Mouse (Mus musculus) midbrain, embryonic 16.5 days (tissue): ENCODE measurements around the gene Map4. TPM values are rescaled to one million over a fixed set of nuclear protein-coding genes. Genes with fewer than 3 reads are reported as not detected.

Experiments
- ATAC-seq: fragments of 200-750 bp; cut with Nextera tagmentation; 2 replicates; pipeline ENCODE4 v1.8.0; 2017; ENCODE audit warnings: moderate TSS enrichment
- H3K27ac ChIP-seq: fragments of 300-500 bp; sonication (generic); 2 replicates; pipeline ENCODE4 v1.5.1; 2014; ENCODE audit warnings: mild to moderate bottlenecking, low read length, mixed read lengths
- H3K27me3 ChIP-seq: fragments of 300-500 bp; sonication (generic); 2 replicates; pipeline ENCODE4 v1.6.1; 2014; ENCODE audit warnings: low read depth, low read length, mixed read lengths; ENCODE audit not compliant: control insufficient read depth, insufficient read depth
- H3K36me3 ChIP-seq: fragments of 300-500 bp; sonication (generic); 2 replicates; pipeline ENCODE4 v1.6.1; 2014; ENCODE audit warnings: mild to moderate bottlenecking, low read length, moderate library complexity, mixed read lengths; ENCODE audit not compliant: control insufficient read depth, insufficient read depth
- H3K4me1 ChIP-seq: fragments of 300-500 bp; sonication (generic); 2 replicates; pipeline ENCODE4 v1.6.1; 2014; ENCODE audit warnings: mild to moderate bottlenecking, low read length, mixed read lengths; ENCODE audit not compliant: control insufficient read depth, insufficient read depth
- H3K4me2 ChIP-seq: fragments of 300-500 bp; sonication (generic); 2 replicates; pipeline ENCODE4 v1.6.1; 2014; ENCODE audit warnings: mild to moderate bottlenecking, low read length, mixed read lengths
- H3K4me3 ChIP-seq: fragments of 300-500 bp; sonication (generic); 2 replicates; pipeline ENCODE4 v1.5.1; 2014; ENCODE audit warnings: low read depth, mild to moderate bottlenecking, low read length, moderate library complexity, mixed read lengths
- H3K9ac ChIP-seq: fragments of 300-500 bp; sonication (generic); 2 replicates; pipeline ENCODE4 v1.6.1; 2014; ENCODE audit warnings: low read depth, low read length, mixed read lengths
- H3K9me3 ChIP-seq: fragments of 300-500 bp; sonication (generic); replicated peaks from 2 replicates; pipeline ENCODE4 v1.6.1; 2014; ENCODE audit warnings: mild to moderate bottlenecking, low read length, mixed read lengths; ENCODE audit not compliant: control insufficient read depth, poor library complexity, severe bottlenecking
- WGBS: fragments of 180-500 bp; shearing (Covaris S2); extraction: QIAGEN DNeasy Blood & Tissue Kit; methylation state at CpG from one replicate; pipeline ENCODE4 v1.1.7; 2014; 5-methylcytosine and 5-hydroxymethylcytosine counted together
- microRNA-seq: library from miRNA; unstranded; fragments of <30 nt; microRNA quantifications from one replicate; pipeline ENCODE4, GENCODE M21; 2017
- polyA plus RNA-seq: library from polyadenylated mRNA; unstranded; fragments of >200 nt; fragmentation: Nextera tagmentation; extraction: Ambion mirVana; gene quantifications from 2 replicates; pipeline ENCODE4 v1.2.1, GENCODE M21; 2015

Gene Map4
- polyA plus RNA-seq, 1 experiment from 2014 or later = 213 TPM

- WGBS = 1% methylated on average over 30 of the region's 38 CpGs
- peaks cover 35% of the 10 kb centered on the region for H3K4me1 ChIP-seq
- H3K4me3 ChIP-seq = peak overlapping the region; percentile 80
- H3K27me3 ChIP-seq = no peaks in the 10 kb centered on the region
- peak; percentile 73 for ATAC-seq
- H3K9ac ChIP-seq = peak overlapping the region; percentile 80
- H3K9me3 ChIP-seq = no peaks in the 10 kb centered on the region
- peak overlapping the region; percentile 67 for H3K4me2 ChIP-seq
- H3K27ac ChIP-seq = peak overlapping the region; percentile 91
- H3K36me3 ChIP-seq = no peaks in the 10 kb centered on the region
Observed at GRCm38 (mm10) chr9:110132201-110132605, 200.9 kb downstream of the Map4 start.

DNA sequence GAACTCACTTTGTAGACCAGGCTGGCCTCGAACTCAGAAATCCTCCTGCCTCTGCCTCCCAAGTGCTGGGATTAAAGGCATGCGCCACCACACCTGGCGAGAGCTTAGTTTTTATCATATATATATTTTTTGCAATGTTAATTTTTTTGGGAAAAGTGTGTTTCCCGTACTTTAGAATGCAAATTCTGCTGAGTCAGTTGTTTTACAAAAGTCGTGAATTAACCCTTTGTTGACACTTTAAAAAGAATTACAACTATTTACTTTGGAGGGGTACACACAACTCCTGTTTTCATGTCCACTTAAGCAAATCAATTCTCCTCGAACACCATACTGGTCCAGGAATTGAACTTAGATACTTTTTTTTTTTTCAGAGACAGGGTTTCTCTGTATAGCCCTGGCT lies 201.7 kb downstream of the Map4 start:
- Histone ChIP-seq H3K9ac (no peak overlapping the region; the same call in 1 of the 2 replicates), H3K36me3 (no peaks in the 10 kb centered on the region), H3K4me2 (peak overlapping the region; percentile 67), H3K9me3 (no peaks in the 10 kb centered on the region), H3K4me1 (peaks cover 35% of the 10 kb centered on the region), H3K27me3 (no peaks in the 10 kb centered on the region), H3K27ac (no peak overlapping the region), H3K4me3 (peak overlapping the region; percentile 80)
- no peak for ATAC-seq
- 70% methylated on average over 6 of the region's 6 CpGs for WGBS

Small RNA genes lying within 50 kb of the gene (microRNA-seq; reads per million reads assigned to microRNA genes)
- gene Mir7089 = 1.6 reads per million

Other genes starting within 250 kb of the Map4 start
- gene Fbxw18, start 228.8 kb upstream of the Map4 start, polyA plus RNA-seq = 0.14 TPM in 1 of 2 replicates, not detected in the other
- not detected in 2 replicates for gene Fbxw26, start 185.4 kb upstream of the Map4 start, polyA plus RNA-seq
- not detected in 2 replicates for gene Fbxw27, start 140.8 kb upstream of the Map4 start, polyA plus RNA-seq
- 0.31 TPM in 1 of 2 replicates, not detected in the other for gene Spink8, start 119.2 kb upstream of the Map4 start, polyA plus RNA-seq
- 64.9 and 69.9 TPM in 2 replicates for gene Nme6, start 98.7 kb upstream of the Map4 start, polyA plus RNA-seq
- 0.29 and 0.68 TPM in 2 replicates for gene Camp, start 81.8 kb upstream of the Map4 start, polyA plus RNA-seq
- 9.9 and 12.3 TPM in 2 replicates for gene Cdc25a, start 55.9 kb upstream of the Map4 start, polyA plus RNA-seq
- 80.0 and 105 TPM in 2 replicates for gene Smarcc1, start 186.2 kb downstream of the Map4 start, polyA plus RNA-seq
- 177 and 187 TPM in 2 replicates for gene Dhx30, start 186.4 kb downstream of the Map4 start, polyA plus RNA-seq